9 mouse cellular contexts compared by ENCODE assay signal in genomic region chr15:89060811-89061460, GRCm38 (mm10). TPM values are rescaled to one million over a fixed set of nuclear protein-coding genes. Genes with fewer than 3 reads are reported as not detected.
DNase-seq lines count a peak whose midpoint lies in the region; ATAC-seq and TF ChIP-seq lines count a peak whose summit lies in the region.
"Had no signal": no experiment of that assay in that cellular context is flagged by ENCODE, and none has a peak within 500 bp of the region (broad histone marks: within the 10 kb centered on the region; RNA-seq: fewer than 3 reads in every experiment).

No protein-coding gene starts in this region.

- H3K4me3 ChIP-seq in lung, embryonic 14.5 days (ENCODE audit: low read depth, low read length) = no peak overlapping the region
- 0 out of 2 replicates have a peak overlapping the region, but pooled peaks have one; percentile 65 for H3K4me3 ChIP-seq in embryonic facial prominence, embryonic 13.5 days
- peak overlapping the region; percentile 66 for H3K4me3 ChIP-seq in hindbrain, embryonic 13.5 days
- H3K4me3 ChIP-seq in neural tube, embryonic 14.5 days (ENCODE audit: low read depth, low read length) = peak overlapping the region; percentile 67

- peaks cover 43% of the 10 kb centered on the region for H3K27me3 ChIP-seq in lung, embryonic 14.5 days (ENCODE audit: insufficient read depth, low read length)
- H3K27me3 ChIP-seq in embryonic facial prominence, embryonic 13.5 days = peaks cover 85% of the 10 kb centered on the region
- H3K27me3 ChIP-seq in hindbrain, embryonic 13.5 days = peaks cover 60% of the 10 kb centered on the region
- 0 out of 2 replicates have a peak, but pooled peaks cover 3% of the 10 kb centered on the region for H3K27me3 ChIP-seq in neural tube, embryonic 14.5 days (ENCODE audit: control insufficient read depth, insufficient read depth, low read length)

- TF ChIP-seq CTCF in lung, embryonic 14.5 days (IDR thresholded peaks at IDR 0.05; ENCODE audit: low read depth) = no peak

- H3K4me1 ChIP-seq in lung, embryonic 14.5 days (ENCODE audit: insufficient read depth) = 0 out of 2 replicates have a peak, but pooled peaks cover 3% of the 10 kb centered on the region
- peaks cover 8% of the 10 kb centered on the region for H3K4me1 ChIP-seq in embryonic facial prominence, embryonic 13.5 days
- peaks cover 27% of the 10 kb centered on the region for H3K4me1 ChIP-seq in hindbrain, embryonic 13.5 days (replicated peaks)
- peaks cover 11% of the 10 kb centered on the region; the same call in 1 of the 2 replicates for H3K4me1 ChIP-seq in neural tube, embryonic 14.5 days (ENCODE audit: control insufficient read depth, insufficient read depth, low read length)

- H3K9ac ChIP-seq in lung, embryonic 14.5 days = no peak overlapping the region
- no peak overlapping the region for H3K9ac ChIP-seq in embryonic facial prominence, embryonic 13.5 days
- peak overlapping the region; percentile 82 for H3K9ac ChIP-seq in hindbrain, embryonic 13.5 days
- peak overlapping the region; percentile 79 for H3K9ac ChIP-seq in neural tube, embryonic 14.5 days (replicated peaks; ENCODE audit: low read depth, low read length)

- H3K36me3 ChIP-seq in lung, embryonic 14.5 days (ENCODE audit: insufficient read depth) = no peaks in the 10 kb centered on the region
- H3K36me3 ChIP-seq in embryonic facial prominence, embryonic 13.5 days = no peaks in the 10 kb centered on the region
- H3K36me3 ChIP-seq in hindbrain, embryonic 13.5 days = no peaks in the 10 kb centered on the region
- H3K36me3 ChIP-seq in neural tube, embryonic 14.5 days (ENCODE audit: control insufficient read depth, insufficient read depth, low read length) = no peaks in the 10 kb centered on the region

- no peak for DNase-seq in lung, embryonic 14.5 days
- DNase-seq in lung, postnatal 36 days = no peak
- no peak for DNase-seq in adrenal gland, postnatal 25 days
- no peak for DNase-seq in spleen, adult 18-20 months
- DNase-seq: thymus, postnatal 25 days had no signal

- WGBS in lung, embryonic 14.5 days = 79% methylated on average over 12 of the region's 12 CpGs
- 80% methylated on average over 12 of the region's 12 CpGs for WGBS in embryonic facial prominence, embryonic 13.5 days
- WGBS in hindbrain, embryonic 13.5 days = 89% methylated on average over 12 of the region's 12 CpGs
- WGBS in neural tube, embryonic 14.5 days = 90% methylated on average over 12 of the region's 12 CpGs

- no peaks in the 10 kb centered on the region for H3K9me3 ChIP-seq in lung, embryonic 14.5 days (ENCODE audit: low read depth, low read length)
- no peaks in the 10 kb centered on the region for H3K9me3 ChIP-seq in embryonic facial prominence, embryonic 13.5 days
- H3K9me3 ChIP-seq in hindbrain, embryonic 13.5 days = no peaks in the 10 kb centered on the region
- no peaks in the 10 kb centered on the region for H3K9me3 ChIP-seq in neural tube, embryonic 14.5 days (ENCODE audit: control insufficient read depth, low read length)

- ATAC-seq in lung, embryonic 14.5 days (ENCODE audit: insufficient read depth) = no peak
- ATAC-seq in embryonic facial prominence, embryonic 13.5 days (ENCODE audit: insufficient number of reproducible peaks, insufficient read depth, low FRiP score, low TSS enrichment, low read depth) = no peak
- ATAC-seq in hindbrain, embryonic 13.5 days (ENCODE audit: low FRiP score) = peak; percentile 26; the same call in 1 of the 2 replicates
- no peak; the same call in 1 of the 2 replicates for ATAC-seq in neural tube, embryonic 14.5 days (ENCODE audit: low read depth)

- peak overlapping the region; percentile 96; the same call in 1 of the 2 replicates for H3K4me2 ChIP-seq in lung, embryonic 14.5 days
- peak overlapping the region; percentile 85 for H3K4me2 ChIP-seq in embryonic facial prominence, embryonic 13.5 days
- H3K4me2 ChIP-seq in hindbrain, embryonic 13.5 days = peak overlapping the region; percentile 83
- H3K4me2 ChIP-seq in neural tube, embryonic 14.5 days (ENCODE audit: low read depth, low read length) = peak overlapping the region; percentile 84

- no peak overlapping the region for H3K27ac ChIP-seq in lung, embryonic 14.5 days (ENCODE audit: low read depth)
- no peak overlapping the region for H3K27ac ChIP-seq in embryonic facial prominence, embryonic 13.5 days
- H3K27ac ChIP-seq in hindbrain, embryonic 13.5 days = no peak overlapping the region
- no peak overlapping the region for H3K27ac ChIP-seq in neural tube, embryonic 14.5 days (ENCODE audit: low read depth, low read length)

RNA-seq across cellular contexts. Expression of gene Panx2, which starts 1.4 kb away (rescaled TPM):
- polyA plus RNA-seq in lung, embryonic 14.5 days (2014; fragmentation: Nextera tagmentation; extraction: Ambion mirVana) = 0.22 and 0.34 TPM in 2 replicates
- 0.69 and 0.96 TPM in 2 replicates for polyA plus RNA-seq in embryonic facial prominence, embryonic 13.5 days (2015; fragmentation: Nextera tagmentation; extraction: Ambion mirVana)
- polyA plus RNA-seq in hindbrain, embryonic 13.5 days (2015; fragmentation: Nextera tagmentation; extraction: Ambion mirVana) = 3.8 and 4.1 TPM in 2 replicates
- polyA plus RNA-seq in neural tube, embryonic 14.5 days (2014; fragmentation: Nextera tagmentation; extraction: Ambion mirVana) = 6.4 and 8.0 TPM in 2 replicates
- 0.81 and 1.6 TPM in 2 replicates for total RNA-seq in adrenal gland, postnatal 25 days (2021)
- total RNA-seq: MEL had no signal

RNA-seq across cellular contexts. Expression of gene Trabd, which starts 14.0 kb away (rescaled TPM):
- 48.6 and 51.6 TPM in 2 replicates for polyA plus RNA-seq in lung, embryonic 14.5 days (2014; fragmentation: Nextera tagmentation; extraction: Ambion mirVana)
- 47.3 and 47.7 TPM in 2 replicates for polyA plus RNA-seq in embryonic facial prominence, embryonic 13.5 days (2015; fragmentation: Nextera tagmentation; extraction: Ambion mirVana)
- 38.8 and 39.5 TPM in 2 replicates for polyA plus RNA-seq in hindbrain, embryonic 13.5 days (2015; fragmentation: Nextera tagmentation; extraction: Ambion mirVana)
- polyA plus RNA-seq in neural tube, embryonic 14.5 days (2014; fragmentation: Nextera tagmentation; extraction: Ambion mirVana) = 36.4 and 38.5 TPM in 2 replicates
- 39.0 and 43.6 TPM in 2 replicates for total RNA-seq in adrenal gland, postnatal 25 days (2021)

RNA-seq across cellular contexts. Expression of gene Selenoo, which starts 27.9 kb away (rescaled TPM):
- 18.7 and 21.5 TPM in 2 replicates for polyA plus RNA-seq in lung, embryonic 14.5 days (2014; fragmentation: Nextera tagmentation; extraction: Ambion mirVana)
- polyA plus RNA-seq in embryonic facial prominence, embryonic 13.5 days (2015; fragmentation: Nextera tagmentation; extraction: Ambion mirVana) = 20.2 and 24.0 TPM in 2 replicates
- polyA plus RNA-seq in hindbrain, embryonic 13.5 days (2015; fragmentation: Nextera tagmentation; extraction: Ambion mirVana) = 19.9 and 20.7 TPM in 2 replicates
- polyA plus RNA-seq in neural tube, embryonic 14.5 days (2014; fragmentation: Nextera tagmentation; extraction: Ambion mirVana) = 21.4 and 23.9 TPM in 2 replicates
- 41.8 and 50.2 TPM in 2 replicates for total RNA-seq in adrenal gland, postnatal 25 days (2021)

Comparison
In these comparisons a context has a peak if more than half of its experiments do, and no peak if none do; other contexts are left out.
1. H3K9ac ChIP-seq: peak in hindbrain, embryonic 13.5 days (single experiment) and neural tube, embryonic 14.5 days (single experiment); none in lung, embryonic 14.5 days (single experiment) and embryonic facial prominence, embryonic 13.5 days (single experiment).
2. Peak in every context shown above with its lines, with median percentiles within 50 percentile points of each other: H3K4me2 ChIP-seq.